Mouse (Mus musculus): ENCODE data around the gene Mrs2.
"Not testable (repeated sequence)": the region's sequence is repeated elsewhere in the genome, so short reads cannot be mapped to it uniquely, and the experiment has no call there.

Gene Mrs2

GRCm38 (mm10) chr13:24981031-24981430, 39.1 kb downstream of the Mrs2 start:
- no peak for DNase-seq (ENCODE audit: low read depth, low spot score)

- no peak for DNase-seq (ENCODE audit: low read depth, low spot score)
Measured at GRCm38 (mm10) chr13:24977820-24978342, 42.3 kb downstream of the Mrs2 start.

DNA sequence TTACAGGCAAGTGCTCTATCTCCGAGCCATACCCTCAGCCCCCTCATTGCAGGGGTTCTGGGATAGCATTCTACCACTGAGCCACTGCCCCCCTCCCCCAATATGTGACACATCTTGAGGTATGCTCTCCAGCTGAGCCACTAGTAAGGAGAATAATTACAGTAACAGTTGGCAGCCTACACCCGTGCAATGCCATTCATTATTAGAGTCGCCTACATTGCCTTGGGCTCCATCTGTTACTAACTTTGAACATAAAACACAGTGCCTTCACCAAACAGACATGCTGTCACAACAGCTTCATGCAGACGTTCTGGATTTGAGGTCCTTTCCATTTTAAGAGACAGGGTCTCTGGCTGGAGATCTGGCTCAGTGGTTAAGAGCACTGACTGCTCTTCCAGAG, 43.8 kb downstream of the Mrs2 start:
- DNase-seq (ENCODE audit: low read depth, low spot score) = no peak

GRCm38 (mm10) chr13:24971776-24972175, 48.4 kb downstream of the Mrs2 start:
- not testable (repeated sequence) for DNase-seq (ENCODE audit: low read depth, low spot score)

GRCm38 (mm10) chr13:24965846-24966201, 54.4 kb downstream of the Mrs2 start:
- no peak for DNase-seq (ENCODE audit: low read depth, low spot score)

GRCm38 (mm10) chr13:24965130-24965845, 54.9 kb downstream of the Mrs2 start:
- DNase-seq (ENCODE audit: low read depth, low spot score) = no peak

- DNase-seq (ENCODE audit: low read depth, low spot score) = no peak
Measured at GRCm38 (mm10) chr13:24962119-24962518, 58.1 kb downstream of the Mrs2 start.

GRCm38 (mm10) chr13:24960084-24960483, 60.1 kb downstream of the Mrs2 start:
- DNase-seq (ENCODE audit: low read depth, low spot score) = no peak

- no peak for DNase-seq (ENCODE audit: low read depth, low spot score)
Measured at GRCm38 (mm10) chr13:24958671-24959070, 61.5 kb downstream of the Mrs2 start.

- peak; percentile 22 for DNase-seq (ENCODE audit: low read depth, low spot score)
Measured at GRCm38 (mm10) chr13:24955500-24955899, 64.7 kb downstream of the Mrs2 start.

GRCm38 (mm10) chr13:24955091-24955490, 65.1 kb downstream of the Mrs2 start:
- no peak for DNase-seq (ENCODE audit: low read depth, low spot score)

DNA sequence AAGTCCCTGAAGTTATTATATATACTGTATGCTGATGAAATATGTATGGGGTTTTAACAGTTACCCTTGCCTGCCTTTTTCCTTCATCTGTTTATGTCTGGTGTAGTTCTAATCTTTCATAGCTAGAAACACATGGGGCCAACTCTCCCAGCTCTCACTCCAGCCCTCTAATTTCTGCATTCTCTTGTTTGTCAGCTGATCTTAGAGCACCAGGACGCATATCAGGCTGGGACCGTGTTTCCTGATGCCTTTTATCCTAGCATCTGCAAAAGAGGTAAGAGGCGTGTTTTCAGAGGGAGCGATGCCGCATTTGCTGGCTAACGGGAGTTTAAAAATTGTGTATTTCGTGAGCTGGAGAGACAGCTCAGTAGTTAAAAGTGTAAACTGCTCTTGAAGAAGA, 67.5 kb downstream of the Mrs2 start:
- DNase-seq (ENCODE audit: low read depth, low spot score) = no peak

DNA sequence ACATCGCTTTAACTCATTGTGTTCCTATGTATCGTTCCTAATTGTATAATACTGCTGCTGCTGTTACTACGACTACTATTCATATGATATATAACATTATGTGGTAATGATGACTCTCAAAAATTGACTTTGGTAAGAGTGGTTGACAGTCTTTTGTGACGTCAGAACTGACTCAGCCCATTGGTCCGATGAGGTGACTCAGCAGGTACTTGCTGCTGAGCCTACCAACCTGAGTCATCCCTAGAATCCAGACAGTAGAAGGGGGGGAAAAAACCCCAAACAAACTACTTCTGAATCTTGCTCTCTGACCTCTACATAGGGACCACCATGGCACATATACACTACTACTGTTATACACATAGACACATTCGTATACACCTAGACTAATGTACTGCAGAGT, 71.3 kb downstream of the Mrs2 start:
- DNase-seq (ENCODE audit: low read depth, low spot score) = no peak

GRCm38 (mm10) chr13:24947158-24947557, 73.0 kb downstream of the Mrs2 start:
- DNase-seq (ENCODE audit: low read depth, low spot score) = no peak

DNA sequence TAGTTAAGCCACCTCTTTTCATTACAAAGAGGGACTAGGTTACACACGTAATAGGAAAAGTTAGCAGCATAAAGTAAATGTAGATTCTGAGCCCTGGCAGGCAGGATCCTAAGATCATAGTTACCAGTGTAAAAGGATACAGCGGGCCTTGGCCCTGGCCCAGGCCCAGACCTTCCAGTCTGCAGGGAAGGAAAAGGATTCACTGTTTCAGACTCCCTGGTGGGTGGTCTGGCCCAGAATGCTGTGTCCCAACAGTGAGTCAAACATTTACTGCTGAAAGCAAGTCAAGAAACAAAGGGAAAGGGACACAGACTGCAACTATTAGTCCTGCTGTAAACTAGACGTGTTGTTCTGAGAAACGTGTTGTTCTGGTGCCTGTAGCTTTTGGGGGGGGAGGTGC, 74.6 kb downstream of the Mrs2 start:
- peak; percentile 44 for DNase-seq (ENCODE audit: low read depth, low spot score)

DNA sequence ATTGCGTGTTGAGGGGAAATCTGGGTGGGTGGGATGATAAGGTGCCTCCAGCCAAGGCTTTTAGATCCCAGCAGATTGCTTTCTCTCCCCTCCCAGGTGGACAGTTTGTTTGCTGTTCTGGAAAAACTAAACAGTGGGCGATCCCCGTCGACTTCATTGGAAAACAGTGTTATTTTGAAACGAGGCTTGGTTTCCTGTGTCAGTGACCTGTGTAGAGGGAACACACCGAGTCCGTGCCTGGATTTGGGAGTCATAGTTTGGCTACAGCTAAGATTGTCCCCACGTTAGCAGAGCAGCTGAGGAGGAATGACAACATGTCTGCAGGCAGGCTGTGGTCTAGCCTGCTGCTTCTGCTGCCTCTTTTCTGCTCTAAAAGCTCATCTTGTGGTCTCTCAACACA, 76.9 kb downstream of the Mrs2 start:
- DNase-seq (ENCODE audit: low read depth, low spot score) = no peak

DNA sequence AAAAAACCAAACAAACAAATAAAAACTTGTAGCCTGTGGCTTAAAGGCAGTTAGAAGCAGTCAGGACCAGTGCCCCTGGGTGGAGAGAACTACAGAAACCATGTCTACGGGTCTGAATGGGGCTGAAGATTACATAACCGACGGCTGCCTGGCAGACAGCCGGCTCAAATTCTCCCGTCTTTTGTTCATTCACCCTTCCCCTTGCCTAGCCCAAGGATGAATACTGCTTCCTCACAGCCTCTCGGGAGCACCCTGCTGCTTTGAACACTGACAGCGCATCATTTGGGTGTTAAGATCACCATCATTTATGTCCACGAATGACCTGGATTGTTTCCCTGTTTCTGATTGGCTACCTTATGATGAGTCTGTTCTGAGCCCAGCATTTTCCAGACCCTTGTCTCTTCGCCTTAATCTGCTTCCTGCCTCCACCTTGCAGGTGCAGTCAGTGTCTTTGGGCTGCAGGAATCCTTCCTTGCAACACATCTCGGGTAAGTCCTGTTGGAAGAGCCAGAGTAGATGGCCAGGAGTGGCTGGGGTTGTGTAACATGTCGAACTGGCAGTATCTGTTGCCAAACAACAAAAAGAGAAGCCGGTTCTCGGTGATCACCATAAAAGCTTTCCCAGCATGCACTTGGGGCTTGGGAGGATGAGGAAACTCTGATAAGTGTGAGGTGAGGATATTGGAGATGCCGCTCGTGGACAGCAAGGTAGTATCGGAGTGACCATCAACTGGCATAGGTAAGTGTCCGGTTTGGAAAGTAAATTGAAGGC, 77.5 kb downstream of the Mrs2 start, which contains the start of gene Gpld1:
Gene Gpld1 (plus strand): TSS at position 641 of the 771 bp plus-strand sequence.
- DNase-seq (ENCODE audit: low read depth, low spot score) = no peak

DNA sequence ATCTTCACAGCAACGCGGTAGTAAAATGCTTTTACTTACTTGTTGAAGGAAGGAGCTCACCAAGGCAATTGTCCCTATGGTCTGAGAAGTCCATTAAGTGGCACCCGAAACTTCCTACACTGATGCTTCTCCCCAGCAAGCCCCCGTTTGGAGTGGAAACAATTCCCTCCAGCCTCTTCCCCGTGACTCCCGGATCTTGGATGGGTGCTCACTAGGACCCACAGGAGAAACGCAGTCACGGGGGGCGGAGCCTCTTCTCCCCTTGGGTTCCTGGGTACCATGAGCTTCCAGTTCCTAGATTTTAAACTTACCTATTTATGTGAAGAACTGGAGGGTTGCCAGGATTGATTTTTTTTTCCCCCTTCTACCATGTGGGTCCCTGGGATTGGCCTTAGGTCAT, 80.7 kb downstream of the Mrs2 start:
- DNase-seq (ENCODE audit: low read depth, low spot score) = no peak

- peak; percentile 76 for DNase-seq (ENCODE audit: low read depth, low spot score)
Measured at GRCm38 (mm10) chr13:24938683-24939082, 81.5 kb downstream of the Mrs2 start.

DNA sequence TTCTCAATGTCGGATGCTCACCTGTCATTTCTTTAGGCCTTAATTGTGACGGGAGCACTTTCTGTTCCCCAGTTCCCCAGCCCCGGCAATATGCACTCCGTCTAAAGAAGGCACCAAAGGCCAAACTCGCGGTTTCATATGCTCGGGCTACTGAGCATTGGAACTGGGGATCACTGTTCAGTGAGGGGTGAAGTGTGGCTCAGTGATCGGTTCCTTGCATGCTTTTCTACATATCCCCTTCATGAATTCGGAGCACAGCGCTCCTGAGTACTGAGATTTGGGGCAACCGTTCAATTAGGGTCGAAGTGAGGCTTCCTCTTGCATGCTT, 82.4 kb downstream of the Mrs2 start:
- peak; percentile 12 for DNase-seq (ENCODE audit: low read depth, low spot score)

Data from mesoderm, embryonic 11.5 days (tissue).